Mouse (Mus musculus) intestine, embryonic 16.5 days (tissue): Measurements from ENCODE around the gene Slc20a1. TPM values are rescaled to one million over a fixed set of nuclear protein-coding genes. Genes with fewer than 3 reads are reported as not detected.

ENCODE experiments used
- ATAC-seq: fragments of 200-750 bp; cut with Nextera tagmentation; 2 replicates; pipeline ENCODE4 v1.8.0; 2017; ENCODE audit warnings: moderate TSS enrichment, moderate library complexity
- H3K27ac ChIP-seq: fragments of 300-500 bp; sonication (generic); 2 replicates; pipeline ENCODE4 v1.5.1; 2014; ENCODE audit warnings: mild to moderate bottlenecking, low read length
- H3K27me3 ChIP-seq: fragments of 300-500 bp; sonication (generic); replicated peaks from 2 replicates; pipeline ENCODE4 v1.6.1; 2014; ENCODE audit warnings: low read length, control low read depth, mixed read lengths; ENCODE audit not compliant: control insufficient read depth, insufficient read depth
- H3K36me3 ChIP-seq: fragments of 300-500 bp; sonication (generic); 2 replicates; pipeline ENCODE4 v1.6.1; 2014; ENCODE audit warnings: low read length, control low read depth; ENCODE audit not compliant: control insufficient read depth, insufficient read depth
- H3K4me1 ChIP-seq: fragments of 300-500 bp; sonication (generic); 2 replicates; pipeline ENCODE4 v1.6.1; 2014; ENCODE audit warnings: low read length, control low read depth, mixed read lengths; ENCODE audit not compliant: control insufficient read depth, insufficient read depth
- H3K4me2 ChIP-seq: fragments of 300-500 bp; sonication (generic); 2 replicates; pipeline ENCODE4 v1.6.1; 2014; ENCODE audit warnings: low read depth, low read length, control low read depth
- H3K4me3 ChIP-seq: fragments of 300-500 bp; sonication (generic); 2 replicates; pipeline ENCODE4 v1.5.1; 2014; ENCODE audit warnings: mild to moderate bottlenecking, low read length
- H3K9ac ChIP-seq: fragments of 300-500 bp; sonication (generic); 2 replicates; pipeline ENCODE4 v1.6.1; 2014; ENCODE audit warnings: low read depth, low read length
- H3K9me3 ChIP-seq: fragments of 300-500 bp; sonication (generic); 2 replicates; pipeline ENCODE4 v1.6.1; 2016; ENCODE audit warnings: low read length, control low read depth; ENCODE audit not compliant: control insufficient read depth
- WGBS: fragments of 180-500 bp; shearing (Covaris S2); extraction: QIAGEN DNeasy Blood & Tissue Kit; methylation state at CpG from one replicate; pipeline ENCODE4 v1.1.7; 2014; 5-methylcytosine and 5-hydroxymethylcytosine counted together
- polyA plus RNA-seq: library from polyadenylated mRNA; unstranded; fragments of >200 nt; fragmentation: Nextera tagmentation; extraction: Ambion mirVana; gene quantifications from 2 replicates; pipeline ENCODE4 v1.2.1, GENCODE M21; 2015

Slc20a1 gene
- polyA plus RNA-seq, 1 experiment from 2014 or later, result 30.4 TPM

DNA sequence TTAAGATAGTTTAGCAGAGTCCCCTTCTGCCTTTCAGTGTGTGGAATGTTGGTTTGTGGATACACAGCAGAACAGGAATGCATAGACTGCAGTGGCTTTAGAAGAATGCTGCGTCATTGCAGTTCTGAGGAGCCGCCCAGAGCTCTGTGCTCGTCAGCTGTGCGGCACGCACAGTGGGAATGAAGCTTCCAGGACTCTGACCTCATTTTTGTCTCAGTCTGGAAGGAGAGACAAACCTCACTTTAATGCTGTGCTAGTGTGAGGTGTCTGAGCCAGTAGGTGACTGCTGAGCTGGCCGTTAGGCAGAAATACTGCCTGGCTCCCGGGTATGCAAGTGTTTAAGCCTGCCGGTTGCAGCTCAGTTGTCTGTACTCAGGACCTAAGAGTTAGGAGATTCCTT lies 8.3 kb downstream of the Slc20a1 start:
- 0 out of 2 replicates have a peak, but pooled peaks have one; percentile 52 for ATAC-seq
- Histone ChIP-seq H3K9ac (no peak overlapping the region), H3K36me3 (peaks cover 12% of the 10 kb centered on the region), H3K9me3 (no peaks in the 10 kb centered on the region), H3K4me2 (no peak overlapping the region), H3K4me1 (no peaks in the 10 kb centered on the region), H3K27me3 (no peaks in the 10 kb centered on the region), H3K27ac (no peak overlapping the region), H3K4me3 (no peak overlapping the region)
- 75% methylated on average over 8 of the region's 8 CpGs for WGBS

DNA sequence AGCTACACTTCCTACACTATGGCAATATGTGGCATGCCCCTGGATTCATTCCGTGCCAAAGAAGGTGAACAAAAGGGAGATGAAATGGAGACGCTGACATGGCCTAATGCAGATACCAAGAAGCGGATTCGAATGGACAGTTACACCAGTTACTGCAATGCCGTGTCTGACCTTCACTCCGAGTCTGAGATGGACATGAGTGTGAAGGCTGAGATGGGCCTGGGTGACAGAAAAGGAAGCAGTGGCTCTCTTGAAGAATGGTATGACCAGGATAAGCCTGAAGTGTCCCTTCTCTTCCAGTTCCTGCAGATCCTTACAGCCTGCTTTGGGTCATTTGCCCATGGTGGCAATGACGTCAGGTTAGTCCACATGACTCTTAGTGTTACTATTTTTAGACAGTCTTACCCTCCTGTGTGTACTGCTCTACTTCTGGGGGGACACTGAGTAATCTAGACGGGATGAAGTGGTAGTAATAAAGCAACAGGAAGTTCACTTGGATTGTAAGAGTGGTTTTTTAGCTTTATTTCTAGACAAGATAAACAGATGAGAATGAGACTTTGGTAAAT lies 9.7 kb downstream of the Slc20a1 start:
- Histone ChIP-seq H3K4me1 (no peaks in the 10 kb centered on the region), H3K27ac (no peak overlapping the region), H3K4me2 (no peak overlapping the region), H3K36me3 (peaks cover 12% of the 10 kb centered on the region), H3K9ac (no peak overlapping the region), H3K27me3 (no peaks in the 10 kb centered on the region), H3K9me3 (no peaks in the 10 kb centered on the region), H3K4me3 (no peak overlapping the region)
- 82% methylated on average over 8 of the region's 8 CpGs for WGBS
- no peak for ATAC-seq

DNA sequence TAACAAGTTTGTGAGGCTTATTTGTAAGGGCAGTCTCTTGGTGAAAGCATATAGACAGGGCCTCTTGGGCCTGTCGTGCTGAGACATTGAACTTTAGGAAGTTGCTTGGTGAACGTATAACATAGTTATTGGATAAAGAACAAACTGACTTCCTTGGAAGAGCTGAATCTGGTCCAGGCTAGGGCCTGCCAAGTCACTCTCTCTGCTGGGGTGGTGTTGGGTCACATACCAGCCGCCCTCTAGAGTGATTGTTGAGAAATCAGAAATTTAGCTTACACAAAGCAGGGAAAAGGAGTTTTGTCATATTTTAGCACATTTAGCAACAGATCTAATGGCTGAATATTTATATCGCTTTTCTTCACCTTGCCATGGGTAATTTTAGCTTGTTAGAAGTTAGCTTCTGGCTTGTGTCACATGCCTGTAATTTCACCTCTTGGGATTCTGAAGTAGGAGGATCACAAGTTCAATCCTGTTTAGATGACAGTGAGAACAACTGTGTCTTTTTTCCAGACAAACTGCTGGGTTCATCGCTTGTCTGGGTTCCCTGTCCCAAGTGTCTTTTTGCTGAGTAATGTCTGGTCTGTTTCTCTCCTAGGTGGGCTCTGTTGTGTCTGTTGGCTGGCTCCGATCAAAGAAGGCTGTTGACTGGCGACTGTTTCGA lies 11.7 kb downstream of the Slc20a1 start:
- Histone ChIP-seq H3K4me1 (no peaks in the 10 kb centered on the region), H3K27ac (no peak overlapping the region), H3K9ac (no peak overlapping the region), H3K4me3 (no peak overlapping the region), H3K9me3 (no peaks in the 10 kb centered on the region), H3K4me2 (no peak overlapping the region), H3K27me3 (no peaks in the 10 kb centered on the region), H3K36me3 (peaks cover 9% of the 10 kb centered on the region)
- 75% methylated on average over 8 of the region's 8 CpGs for WGBS
- ATAC-seq, result no peak

DNA sequence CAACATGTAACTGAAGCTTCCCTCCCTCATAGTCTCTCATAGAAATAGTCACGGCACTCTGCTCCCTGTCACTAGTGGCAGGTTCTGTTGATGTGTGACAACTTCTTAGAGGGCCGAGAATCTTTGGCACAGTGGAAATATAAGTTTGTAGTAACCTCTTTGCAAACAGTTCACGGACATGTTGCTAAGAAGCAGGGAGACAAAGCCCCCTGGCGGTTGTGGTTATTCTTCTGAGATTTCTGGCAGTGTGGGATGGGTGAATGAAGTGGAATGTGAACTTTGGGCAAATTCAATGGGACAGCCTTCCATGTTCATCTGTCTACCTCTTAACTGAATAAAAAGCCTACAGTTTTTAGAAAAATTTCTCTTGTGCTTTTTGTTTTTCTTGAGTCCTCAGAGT lies 12.7 kb downstream of the Slc20a1 start:
- H3K36me3 ChIP-seq, result peaks cover 9% of the 10 kb centered on the region
- no peak overlapping the region for H3K27ac ChIP-seq
- H3K9me3 ChIP-seq, result no peaks in the 10 kb centered on the region
- H3K27me3 ChIP-seq, result no peaks in the 10 kb centered on the region
- no peak overlapping the region for H3K4me2 ChIP-seq
- no peak overlapping the region for H3K4me3 ChIP-seq
- H3K9ac ChIP-seq, result no peak overlapping the region
- WGBS, result 71% methylated on average over 4 of the region's 4 CpGs
- ATAC-seq, result no peak
- H3K4me1 ChIP-seq, result no peaks in the 10 kb centered on the region

DNA sequence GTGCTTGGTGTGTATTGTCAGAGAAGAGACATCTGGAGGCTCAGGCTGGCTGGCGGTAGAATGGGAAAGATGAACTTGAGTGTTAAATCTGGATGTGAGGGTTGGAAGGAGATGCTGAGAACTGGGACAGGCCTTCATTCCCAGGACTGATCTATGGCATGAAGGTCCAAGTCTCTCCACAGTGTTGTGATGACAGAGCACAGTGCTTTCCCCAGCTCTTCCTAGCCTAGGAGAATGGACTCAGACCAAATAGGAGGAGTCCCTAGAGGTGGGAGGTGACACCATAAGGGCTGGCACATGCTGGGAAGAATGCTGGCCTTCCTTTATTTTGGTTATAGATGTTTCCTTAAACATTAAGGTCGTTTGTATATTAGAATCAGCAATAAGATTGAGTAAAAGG lies 13.4 kb downstream of the Slc20a1 start:
- Histone ChIP-seq H3K4me1 (no peaks in the 10 kb centered on the region), H3K27ac (no peak overlapping the region), H3K4me2 (no peak overlapping the region), H3K36me3 (peaks cover 9% of the 10 kb centered on the region), H3K4me3 (no peak overlapping the region), H3K27me3 (no peaks in the 10 kb centered on the region), H3K9ac (no peak overlapping the region), H3K9me3 (no peaks in the 10 kb centered on the region)
- no peak for ATAC-seq
- WGBS, result 73% methylated on average over 2 of the region's 2 CpGs

DNA sequence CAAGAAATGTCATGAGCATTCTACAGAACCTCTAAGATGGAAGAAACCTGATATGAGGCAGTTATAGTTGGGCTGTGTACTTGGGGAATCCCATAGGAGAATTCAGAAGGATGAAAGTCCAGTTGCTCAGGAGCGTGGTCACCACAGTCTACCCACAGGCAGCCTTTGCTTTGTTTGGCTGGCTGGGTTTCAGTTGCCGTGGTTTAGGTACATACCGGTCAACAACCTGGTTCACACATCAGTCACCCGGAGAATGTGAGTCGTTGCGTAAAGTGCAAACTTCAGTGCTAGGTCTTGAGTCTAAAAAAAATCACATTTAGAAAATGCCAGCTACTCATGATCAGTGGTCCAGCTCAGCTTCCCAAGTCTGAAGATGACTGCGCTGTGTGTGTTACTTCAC lies 14.0 kb downstream of the Slc20a1 start:
- Histone ChIP-seq H3K4me1 (peaks cover 3% of the 10 kb centered on the region; the same call in 1 of the 2 replicates), H3K36me3 (peaks cover 9% of the 10 kb centered on the region), H3K27me3 (no peaks in the 10 kb centered on the region), H3K27ac (no peak overlapping the region), H3K9me3 (no peaks in the 10 kb centered on the region), H3K4me2 (no peak overlapping the region), H3K4me3 (no peak overlapping the region), H3K9ac (no peak overlapping the region)
- ATAC-seq, result no peak
- 92% methylated on average over 7 of the region's 7 CpGs for WGBS

DNA sequence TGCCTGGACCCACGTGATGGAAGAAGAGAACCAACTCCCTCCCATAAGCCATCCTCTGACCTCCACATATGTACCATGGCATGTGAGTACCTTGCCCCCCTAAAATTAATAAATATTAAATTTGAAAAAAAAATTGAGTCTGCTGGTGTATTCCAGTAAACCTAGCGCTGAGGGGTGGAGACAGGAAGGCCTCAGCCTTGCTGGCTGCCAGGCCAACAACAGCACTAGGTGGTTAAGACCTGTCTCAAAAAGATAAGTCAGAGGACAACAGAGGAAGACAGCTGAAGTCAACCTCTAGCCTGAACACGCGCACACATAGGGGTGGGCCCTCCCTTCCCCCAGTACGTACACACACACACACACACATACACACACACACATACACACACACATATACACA lies 16.2 kb downstream of the Slc20a1 start:
- H3K4me1 ChIP-seq, result peaks cover 9% of the 10 kb centered on the region; the same call in 1 of the 2 replicates
- H3K36me3 ChIP-seq, result peaks cover 1% of the 10 kb centered on the region; the same call in 1 of the 2 replicates
- no peaks in the 10 kb centered on the region for H3K9me3 ChIP-seq
- H3K4me3 ChIP-seq, result no peak overlapping the region
- 89% methylated on average over 5 of the region's 5 CpGs for WGBS
- H3K27ac ChIP-seq, result no peak overlapping the region
- no peak overlapping the region for H3K4me2 ChIP-seq
- no peak overlapping the region for H3K9ac ChIP-seq
- 0 out of 2 replicates have a peak, but pooled peaks have one; percentile 39 for ATAC-seq
- H3K27me3 ChIP-seq, result no peaks in the 10 kb centered on the region

DNA sequence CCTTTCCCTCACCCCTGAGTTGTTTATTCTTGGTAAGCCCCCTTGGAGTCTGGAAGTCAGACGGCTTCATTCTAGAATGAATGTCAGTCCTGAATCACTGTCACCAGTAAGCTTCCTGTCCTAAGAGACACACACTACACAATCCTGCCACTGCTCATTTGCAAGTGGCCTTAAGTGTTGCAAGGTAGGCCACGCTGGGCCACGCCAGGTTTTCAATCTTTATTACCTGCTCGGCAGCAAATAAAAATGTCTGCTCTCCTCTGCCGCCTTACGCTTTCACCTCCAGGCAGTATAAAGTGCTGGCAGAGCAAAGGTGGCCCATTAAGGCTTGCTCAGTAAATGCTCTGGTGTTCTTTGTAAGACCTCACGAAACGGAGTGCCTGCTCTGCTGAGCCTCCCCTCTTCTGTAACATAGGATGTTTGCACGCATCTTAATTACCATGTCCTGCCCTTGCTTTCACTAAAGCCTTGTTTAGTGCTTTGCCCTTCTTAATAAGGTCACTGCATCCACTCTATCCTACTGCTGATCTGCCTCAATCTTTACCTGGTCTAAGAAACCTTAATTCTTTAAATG lies 19.1 kb downstream of the Slc20a1 start:
- WGBS, result 30% methylated on average over 9 of the region's 9 CpGs
- peak; percentile 51 for ATAC-seq
- H3K27ac ChIP-seq, result 0 out of 2 replicates have a peak overlapping the region, but pooled peaks have one; percentile 35
- H3K4me2 ChIP-seq, result no peak overlapping the region
- no peak overlapping the region for H3K4me3 ChIP-seq
- no peaks in the 10 kb centered on the region for H3K36me3 ChIP-seq
- H3K9ac ChIP-seq, result no peak overlapping the region
- no peaks in the 10 kb centered on the region for H3K9me3 ChIP-seq
- no peaks in the 10 kb centered on the region for H3K27me3 ChIP-seq
- H3K4me1 ChIP-seq, result peaks cover 9% of the 10 kb centered on the region; the same call in 1 of the 2 replicates

DNA sequence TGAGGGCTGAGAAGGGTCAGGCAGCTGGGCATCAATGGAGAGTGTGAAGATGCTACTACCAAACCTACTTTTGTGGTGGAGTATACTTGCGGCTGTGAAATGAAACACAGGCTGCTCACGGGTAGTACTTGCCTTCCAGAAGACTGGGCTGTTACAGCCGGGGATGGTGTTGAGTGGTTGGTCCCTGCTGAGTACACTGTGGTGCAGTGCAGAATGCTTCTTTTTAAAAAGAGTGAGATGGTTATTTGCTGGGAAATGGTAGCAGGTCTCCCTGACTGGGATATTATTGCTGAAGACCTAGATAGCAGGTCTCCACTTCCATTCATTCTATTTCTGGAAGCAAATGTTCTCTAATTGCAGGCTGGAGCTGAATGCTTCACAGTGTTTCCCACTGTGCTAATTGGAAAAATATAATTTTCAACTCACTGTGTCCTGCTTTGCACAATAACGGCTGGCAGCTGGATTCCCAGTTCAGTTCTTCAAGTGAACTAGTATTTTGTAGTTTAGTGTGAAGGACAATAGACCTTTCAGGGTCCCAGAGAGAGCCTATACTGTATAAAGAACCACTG lies 20.1 kb downstream of the Slc20a1 start:
- no peak for ATAC-seq
- H3K4me2 ChIP-seq, result no peak overlapping the region
- peaks cover 9% of the 10 kb centered on the region; the same call in 1 of the 2 replicates for H3K4me1 ChIP-seq

More for the DNA sequence above, 20.1 kb downstream of the Slc20a1 start:
- H3K36me3 ChIP-seq, result no peaks in the 10 kb centered on the region
- no peak overlapping the region for H3K9ac ChIP-seq
- H3K9me3 ChIP-seq, result no peaks in the 10 kb centered on the region
- no peak overlapping the region for H3K4me3 ChIP-seq
- no peak overlapping the region for H3K27ac ChIP-seq
- WGBS, result 87% methylated on average over 4 of the region's 4 CpGs
- H3K27me3 ChIP-seq, result no peaks in the 10 kb centered on the region
